Mouse (Mus musculus) stomach, postnatal 0 days (tissue): ENCODE results near the gene Mesp1. TPM values are rescaled to one million over a fixed set of nuclear protein-coding genes. Genes with fewer than 3 reads are reported as not detected.

Source experiments
- ATAC-seq: fragments of 200-750 bp; cut with Nextera tagmentation; 2 replicates; pipeline ENCODE4 v1.8.0; 2017; ENCODE audit not compliant: low FRiP score, low TSS enrichment
- DNase-seq: peaks from one replicate; pipeline ENCODE4 v3.0.0-alpha.2; 2016; ENCODE audit warnings: low spot score
- H3K27ac ChIP-seq: fragments of 300-500 bp; sonication (generic); replicated peaks from 2 replicates; pipeline ENCODE4 v1.5.1; 2014; ENCODE audit warnings: mild to moderate bottlenecking, control low read depth
- H3K27me3 ChIP-seq: fragments of 300-500 bp; sonication (generic); 2 replicates; pipeline ENCODE4 v1.6.1; 2014; ENCODE audit warnings: low read length; ENCODE audit not compliant: control insufficient read depth, insufficient read depth
- H3K36me3 ChIP-seq: fragments of 300-500 bp; sonication (generic); 2 replicates; pipeline ENCODE4 v1.6.1; 2014; ENCODE audit warnings: low read length, mixed read lengths; ENCODE audit not compliant: control insufficient read depth, insufficient read depth
- H3K4me1 ChIP-seq: fragments of 300-500 bp; sonication (generic); replicated peaks from 2 replicates; pipeline ENCODE4 v1.6.1; 2014; ENCODE audit warnings: antibody characterized with exemption; ENCODE audit not compliant: control insufficient read depth, insufficient read depth
- H3K4me2 ChIP-seq: fragments of 300-500 bp; sonication (generic); replicated peaks from 2 replicates; pipeline ENCODE4 v1.6.1; 2014; ENCODE audit warnings: low read depth, mild to moderate bottlenecking, control low read depth, moderate library complexity
- H3K4me3 ChIP-seq: fragments of 300-500 bp; sonication (generic); 2 replicates; pipeline ENCODE4 v1.5.1; 2014; ENCODE audit warnings: low read depth, low read length, control low read depth
- H3K9ac ChIP-seq: fragments of 300-500 bp; sonication (generic); 2 replicates; pipeline ENCODE4 v1.6.1; 2014; ENCODE audit warnings: mild to moderate bottlenecking, low read length, control low read depth, mixed read lengths
- H3K9me3 ChIP-seq: fragments of 300-500 bp; sonication (generic); 2 replicates; pipeline ENCODE4 v1.6.1; 2016; ENCODE audit warnings: low read length; ENCODE audit not compliant: control insufficient read depth
- CTCF ChIP-seq: IDR thresholded peaks from 2 replicates; pipeline ENCODE4 v1.5.1; 2016; ENCODE audit warnings: antibody characterized with exemption, low read depth, mild to moderate bottlenecking, moderate library complexity
- EP300 ChIP-seq: optimal IDR thresholded peaks from 2 replicates; pipeline ENCODE3; 2016; ENCODE audit warnings: antibody characterized with exemption
- WGBS: fragments of 180-500 bp; shearing (Covaris S2); extraction: QIAGEN DNeasy Blood & Tissue Kit; methylation state at CpG from one replicate; pipeline ENCODE4 v1.1.7; 2014; 5-methylcytosine and 5-hydroxymethylcytosine counted together
- polyA plus RNA-seq: library from polyadenylated mRNA; unstranded; fragments of >200 nt; fragmentation: Nextera tagmentation; extraction: Ambion mirVana; gene quantifications from 2 replicates; pipeline ENCODE4 v1.2.1, GENCODE M21; 2015

Gene Mesp1
- polyA plus RNA-seq, 1 experiment from 2014 or later, result not detected

- H3K36me3 ChIP-seq, result no peaks in the 10 kb centered on the region
- no peak for DNase-seq
- no peak overlapping the region for H3K4me2 ChIP-seq
- no peak overlapping the region for H3K4me3 ChIP-seq
- no peak for ATAC-seq
- no peak for TF ChIP-seq EP300
- TF ChIP-seq CTCF, result no peak
- WGBS, result 82% methylated on average over 3 of the region's 3 CpGs
- H3K9me3 ChIP-seq, result no peaks in the 10 kb centered on the region
- H3K27ac ChIP-seq, result no peak overlapping the region
- H3K4me1 ChIP-seq, result no peaks in the 10 kb centered on the region
- H3K27me3 ChIP-seq, result no peaks in the 10 kb centered on the region
- H3K9ac ChIP-seq, result no peak overlapping the region
Observed at GRCm38 (mm10) chr7:79769664-79770063, 23.9 kb downstream of the Mesp1 start.

DNA sequence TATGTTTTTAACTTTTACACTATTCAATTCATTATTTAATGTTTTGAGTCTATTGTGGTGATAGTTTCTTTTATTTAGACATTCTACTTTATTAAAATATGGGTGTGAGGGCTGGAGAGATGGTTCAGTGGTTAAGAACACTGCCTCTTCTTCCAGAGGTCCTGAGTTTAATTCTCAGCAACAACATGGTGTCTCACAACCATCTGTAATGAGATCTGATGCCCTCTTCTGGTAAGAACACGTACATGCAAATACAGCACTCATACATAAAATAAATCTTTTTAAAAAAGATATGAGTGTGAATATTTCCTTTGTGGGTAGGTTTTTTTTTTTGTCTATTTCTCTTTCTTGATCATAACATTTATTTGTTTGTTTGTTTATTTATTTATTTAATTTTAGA lies 27.6 kb downstream of the Mesp1 start:
- TF ChIP-seq EP300, result no peak
- TF ChIP-seq CTCF, result peak; percentile 29
- Histone ChIP-seq H3K4me1 (no peaks in the 10 kb centered on the region), H3K27me3 (no peaks in the 10 kb centered on the region), H3K36me3 (no peaks in the 10 kb centered on the region), H3K27ac (no peak overlapping the region), H3K9me3 (no peaks in the 10 kb centered on the region), H3K9ac (no peak overlapping the region), H3K4me3 (no peak overlapping the region), H3K4me2 (no peak overlapping the region)
- 49% methylated on average over 1 of the region's 1 CpGs for WGBS
- DNase-seq (no peak), ATAC-seq (no peak)

GRCm38 (mm10) chr7:79762106-79762505 lies 31.5 kb downstream of the Mesp1 start:
- Histone ChIP-seq H3K9ac (no peak overlapping the region), H3K27me3 (no peaks in the 10 kb centered on the region), H3K4me2 (no peak overlapping the region), H3K9me3 (no peaks in the 10 kb centered on the region), H3K4me3 (no peak overlapping the region), H3K36me3 (no peaks in the 10 kb centered on the region), H3K4me1 (no peaks in the 10 kb centered on the region), H3K27ac (no peak overlapping the region)
- ATAC-seq (no peak; the same call in 1 of the 2 replicates), DNase-seq (no peak)
- TF ChIP-seq CTCF (no peak), EP300 (no peak)
- 64% methylated on average over 8 of the region's 8 CpGs for WGBS

- Histone ChIP-seq H3K4me3 (no peak overlapping the region), H3K4me2 (no peak overlapping the region), H3K27ac (no peak overlapping the region), H3K4me1 (no peaks in the 10 kb centered on the region), H3K27me3 (no peaks in the 10 kb centered on the region), H3K36me3 (no peaks in the 10 kb centered on the region), H3K9me3 (no peaks in the 10 kb centered on the region), H3K9ac (no peak overlapping the region)
- DNase-seq (no peak), ATAC-seq (no peak)
- TF ChIP-seq EP300, result no peak
- TF ChIP-seq CTCF, result no peak
- WGBS, result 71% methylated on average over 5 of the region's 5 CpGs
Observed at GRCm38 (mm10) chr7:79761124-79761876, 32.3 kb downstream of the Mesp1 start.

DNA sequence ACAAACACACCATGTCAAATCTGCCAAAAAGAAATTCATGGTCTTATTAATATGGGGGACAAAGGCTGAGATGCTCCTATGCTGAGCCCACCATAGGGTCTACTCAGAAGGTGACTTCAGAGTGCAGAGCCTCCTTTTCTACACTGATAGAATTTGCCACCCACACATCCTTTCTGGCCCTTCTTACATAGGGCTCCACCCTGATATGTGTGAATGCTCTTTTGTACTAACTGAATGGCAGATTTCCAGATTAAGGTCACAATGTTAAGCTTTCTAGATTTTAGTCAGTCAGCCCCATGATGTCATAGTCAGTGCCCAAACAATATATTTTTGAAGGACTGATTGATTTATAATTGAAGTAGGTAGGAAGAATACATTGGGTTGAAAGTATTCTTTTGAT lies 33.8 kb downstream of the Mesp1 start:
- no peaks in the 10 kb centered on the region for H3K36me3 ChIP-seq
- TF ChIP-seq CTCF (no peak), EP300 (no peak)
- H3K4me2 ChIP-seq, result no peak overlapping the region
- DNase-seq, result no peak
- H3K9me3 ChIP-seq, result no peaks in the 10 kb centered on the region
- no peak overlapping the region for H3K27ac ChIP-seq
- no peak overlapping the region for H3K4me3 ChIP-seq
- H3K27me3 ChIP-seq, result no peaks in the 10 kb centered on the region
- no peak overlapping the region for H3K9ac ChIP-seq
- H3K4me1 ChIP-seq, result no peaks in the 10 kb centered on the region
- ATAC-seq, result no peak

GRCm38 (mm10) chr7:79758176-79758575 lies 35.4 kb downstream of the Mesp1 start:
- Histone ChIP-seq H3K9me3 (no peaks in the 10 kb centered on the region), H3K9ac (no peak overlapping the region), H3K27me3 (no peaks in the 10 kb centered on the region), H3K36me3 (no peaks in the 10 kb centered on the region), H3K27ac (no peak overlapping the region), H3K4me3 (no peak overlapping the region), H3K4me1 (no peaks in the 10 kb centered on the region), H3K4me2 (no peak overlapping the region)
- DNase-seq, result no peak
- WGBS, result 37% methylated on average over 6 of the region's 6 CpGs
- TF ChIP-seq CTCF (no peak), EP300 (no peak)
- no peak for ATAC-seq
